Mouse (Mus musculus): ENCODE results near the gene Rasgef1b.

Gene Rasgef1b

DNA sequence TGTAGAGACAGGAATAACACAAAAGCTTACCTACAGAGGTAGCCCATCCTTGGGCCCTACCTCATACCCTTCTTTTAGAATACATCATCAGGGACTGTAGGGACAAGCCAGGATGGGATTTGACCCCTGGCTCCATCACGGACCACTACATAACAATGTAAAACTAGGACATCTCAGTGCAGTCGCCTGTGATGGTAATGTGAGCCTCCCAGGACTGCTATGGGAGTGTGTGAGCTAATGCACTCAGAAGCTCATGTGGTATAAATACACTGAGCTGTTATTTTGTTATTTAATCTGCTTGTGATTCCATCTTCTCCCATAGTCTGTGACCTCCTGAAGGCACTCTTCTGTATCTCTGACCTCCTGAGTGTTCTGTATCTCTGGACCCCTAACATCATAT, 432.5 kb downstream of the Rasgef1b start:
- in situ Hi-C loops (cut with MboI, MseI), result no loop called here

DNA sequence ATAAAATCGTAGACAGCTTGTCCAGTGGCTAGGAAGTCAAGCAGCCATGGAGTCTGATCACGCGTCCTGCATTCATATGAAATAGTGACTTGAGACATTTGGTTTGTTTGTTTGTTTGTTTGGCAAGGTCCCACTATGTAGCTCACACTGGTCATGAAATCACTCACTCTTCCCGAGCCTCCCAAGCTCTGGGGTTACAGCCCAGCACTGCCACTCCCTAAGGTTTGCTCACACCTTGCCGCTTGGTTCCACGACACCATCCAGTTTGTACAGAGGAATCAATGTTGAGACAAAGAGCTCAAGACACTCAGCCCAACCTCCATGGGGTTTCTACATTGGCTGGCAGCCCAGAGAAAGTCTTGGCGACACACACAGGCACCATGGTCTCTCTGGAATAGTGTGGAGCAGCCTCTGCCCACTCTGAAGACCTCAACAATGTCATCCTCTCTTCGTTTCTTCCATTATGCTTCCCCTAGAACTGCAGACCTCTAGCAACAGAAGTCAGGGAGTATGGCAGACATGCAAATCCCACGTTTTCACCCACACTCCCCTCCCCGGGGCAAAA, 436.5 kb downstream of the Rasgef1b start:
- in situ Hi-C loops (cut with MboI, MseI), result no loop called here

DNA sequence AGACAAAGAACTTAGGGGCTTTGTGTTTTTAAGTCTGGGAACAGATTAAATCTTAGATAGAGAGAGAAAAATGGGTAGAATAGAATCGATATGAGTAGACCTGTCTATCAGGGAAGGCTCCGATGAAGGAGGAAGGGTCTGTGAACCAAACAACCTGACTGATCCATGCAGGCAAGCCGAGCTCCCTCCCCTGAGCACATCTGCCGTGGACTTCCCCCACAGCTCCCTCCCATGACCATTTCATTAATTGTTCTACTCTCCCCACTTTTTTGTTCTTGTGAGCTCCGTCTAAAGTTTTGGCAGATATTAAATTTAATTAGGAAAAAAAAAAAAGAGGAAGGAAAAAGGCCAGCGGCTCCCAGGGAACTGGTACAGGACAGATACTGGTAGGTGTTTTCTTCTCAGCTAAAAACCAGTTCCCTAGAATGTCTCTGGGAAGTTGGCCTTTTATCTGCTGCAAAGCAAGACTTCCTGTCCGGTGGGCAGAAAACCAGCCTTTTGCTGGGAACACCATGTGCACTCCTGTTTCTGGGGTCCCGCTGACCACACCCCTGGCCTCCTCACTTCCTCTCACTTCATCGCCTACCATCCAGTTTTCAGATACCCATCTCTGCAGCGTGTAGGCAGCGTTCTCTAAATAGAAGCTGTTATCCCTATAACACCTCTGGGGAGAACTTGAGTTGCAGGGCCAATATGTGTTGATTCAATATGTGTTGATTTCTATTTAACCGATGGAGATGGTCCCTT, 437.6 kb downstream of the Rasgef1b start:
- in situ Hi-C loops (cut with MboI, MseI), result no loop called here

DNA sequence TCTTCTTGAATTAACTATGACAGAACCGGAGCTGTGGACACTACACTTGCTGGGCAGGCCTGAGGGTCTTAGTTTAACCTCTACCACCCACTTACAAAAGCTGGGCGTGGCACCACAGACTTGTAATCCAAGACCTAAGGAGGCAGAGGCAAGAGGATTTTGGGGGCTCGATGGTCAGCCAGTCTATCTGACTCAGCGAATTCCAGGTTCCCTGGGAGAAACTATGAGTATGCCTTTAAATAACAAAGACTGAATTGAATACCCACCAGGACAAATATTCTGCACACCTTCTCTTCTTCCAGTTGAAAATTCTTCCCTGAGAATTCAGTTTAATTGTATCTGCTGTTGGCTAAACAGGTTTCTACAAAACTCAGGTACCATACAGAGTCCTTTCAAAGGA, 440.6 kb downstream of the Rasgef1b start:
- in situ Hi-C loops (cut with MboI, MseI), result no loop called here

DNA sequence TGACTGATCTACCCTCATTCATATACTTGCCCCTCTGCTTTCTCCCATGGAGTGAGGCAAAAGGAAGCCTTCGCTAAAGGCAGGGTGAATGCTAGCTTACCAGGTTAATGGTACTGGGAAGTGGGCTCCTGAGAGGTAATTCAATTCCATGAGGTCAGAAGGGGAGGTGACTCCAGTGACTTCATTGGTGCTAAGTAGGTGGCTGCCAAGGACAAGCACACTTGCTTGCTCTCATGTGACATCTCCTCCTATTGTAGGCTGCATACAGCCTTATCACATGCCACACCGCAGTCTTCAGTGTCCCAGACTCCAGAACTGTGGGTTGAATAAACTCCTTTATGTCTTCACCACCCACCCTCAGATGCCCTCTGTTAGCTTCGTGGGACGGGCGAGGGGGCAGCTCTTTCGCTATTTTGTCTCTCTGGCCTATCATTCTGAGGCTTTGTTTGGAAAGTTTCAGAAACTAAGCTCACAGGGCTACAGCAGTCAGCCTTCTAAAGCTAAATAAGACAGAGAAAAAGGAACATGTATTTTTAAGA, 441.1 kb downstream of the Rasgef1b start:
- in situ Hi-C loops (cut with MboI, MseI), result no loop called here

DNA sequence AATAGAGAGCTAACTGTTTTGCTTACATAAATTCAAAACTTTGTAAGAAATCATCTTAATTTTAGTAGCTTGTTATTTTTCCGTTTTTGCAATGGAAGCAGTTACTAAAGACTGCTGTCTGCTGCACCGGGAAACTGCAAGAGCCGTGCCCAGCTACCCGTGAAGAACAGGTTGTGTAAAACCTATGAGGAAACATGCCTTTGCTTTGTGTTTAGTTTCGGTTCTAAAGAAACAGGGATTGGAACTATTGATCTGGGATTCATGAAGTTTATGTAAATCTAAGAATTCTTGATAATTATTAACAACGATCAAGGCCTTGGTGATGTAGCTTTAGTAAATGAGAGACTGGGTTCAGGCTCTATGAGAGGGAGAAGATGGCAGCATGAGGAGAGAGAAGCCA, 442.3 kb downstream of the Rasgef1b start:
- in situ Hi-C loops (cut with MboI, MseI), result no loop called here

DNA sequence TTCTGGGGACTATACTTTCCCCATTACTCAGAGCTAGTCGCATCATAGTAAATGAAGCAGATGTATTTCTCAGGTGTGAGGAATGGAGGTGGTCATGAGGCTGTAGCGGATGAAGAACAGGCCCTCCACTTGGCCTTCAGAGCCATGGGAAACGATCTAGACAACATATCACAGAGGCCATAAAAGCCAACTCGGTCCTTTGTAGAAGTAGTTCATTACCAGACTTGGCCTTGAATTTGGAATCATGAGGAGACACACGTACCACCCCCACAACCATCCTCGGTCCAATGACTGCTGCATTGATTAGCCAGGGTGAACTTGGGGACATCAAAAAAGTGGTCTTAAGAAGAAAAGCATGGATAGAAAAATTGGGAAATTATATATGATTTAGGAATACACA, 442.8 kb downstream of the Rasgef1b start:
- in situ Hi-C loops (cut with MboI, MseI), result no loop called here

DNA sequence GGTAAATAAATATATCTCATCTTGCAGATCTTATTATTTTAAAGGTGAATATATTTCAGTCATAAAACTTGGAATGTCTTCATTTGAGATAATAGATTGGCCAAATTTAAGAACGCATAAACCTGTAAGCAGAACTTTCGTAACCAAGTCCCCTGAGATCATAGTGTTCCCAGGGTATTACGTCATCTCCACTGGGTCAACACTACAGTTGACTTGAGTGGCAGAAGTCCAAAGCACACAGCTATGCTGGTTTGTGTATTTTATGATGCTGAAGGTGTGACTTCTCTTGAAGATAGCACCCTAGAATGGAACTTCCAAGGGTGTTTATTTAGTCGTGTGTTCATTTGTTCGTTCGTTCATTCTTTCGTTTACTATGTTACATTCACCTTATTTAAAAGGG, 444.5 kb downstream of the Rasgef1b start:
- in situ Hi-C loops (cut with MboI, MseI), result no loop called here

DNA sequence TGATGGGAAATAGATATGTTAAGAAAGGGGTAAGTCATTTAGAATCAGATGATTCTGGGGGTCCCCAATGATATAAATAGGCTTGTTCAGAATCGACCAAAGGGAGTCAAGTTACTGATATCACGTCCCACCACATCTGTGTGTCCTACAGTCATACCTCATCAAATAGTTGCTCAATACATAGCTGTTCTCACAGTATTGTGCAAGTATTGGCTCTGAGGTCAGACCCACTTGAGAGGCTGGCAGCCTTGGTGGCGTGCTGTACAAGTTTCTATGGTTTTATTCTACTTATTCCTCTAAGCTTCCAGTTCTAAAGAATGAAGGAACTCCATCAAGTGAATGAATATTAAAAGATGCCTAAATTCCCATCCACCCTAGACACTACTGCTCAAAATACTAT, 445.2 kb downstream of the Rasgef1b start:
- in situ Hi-C loops (cut with MboI, MseI), result no loop called here

DNA sequence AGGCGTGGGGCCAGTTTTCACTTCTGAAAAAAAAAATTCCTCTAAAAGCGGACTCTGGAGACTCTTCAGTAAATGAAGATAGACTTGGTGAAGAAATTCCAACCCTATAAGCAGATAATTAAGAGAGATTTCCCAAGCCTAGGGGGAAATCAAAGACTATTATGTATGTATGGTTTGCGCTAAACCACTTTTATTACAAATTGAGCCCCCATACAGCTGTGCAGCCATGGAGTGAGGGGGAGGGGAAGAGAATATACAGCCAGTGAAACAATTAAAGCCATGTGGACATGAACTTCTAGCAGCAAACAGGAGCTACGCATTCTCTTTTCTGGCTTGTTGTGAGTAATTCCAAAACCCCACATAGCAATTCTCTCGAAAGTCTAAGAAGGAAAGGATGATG, 448.3 kb downstream of the Rasgef1b start:
- in situ Hi-C loops (cut with MboI, MseI), result no loop called here

DNA sequence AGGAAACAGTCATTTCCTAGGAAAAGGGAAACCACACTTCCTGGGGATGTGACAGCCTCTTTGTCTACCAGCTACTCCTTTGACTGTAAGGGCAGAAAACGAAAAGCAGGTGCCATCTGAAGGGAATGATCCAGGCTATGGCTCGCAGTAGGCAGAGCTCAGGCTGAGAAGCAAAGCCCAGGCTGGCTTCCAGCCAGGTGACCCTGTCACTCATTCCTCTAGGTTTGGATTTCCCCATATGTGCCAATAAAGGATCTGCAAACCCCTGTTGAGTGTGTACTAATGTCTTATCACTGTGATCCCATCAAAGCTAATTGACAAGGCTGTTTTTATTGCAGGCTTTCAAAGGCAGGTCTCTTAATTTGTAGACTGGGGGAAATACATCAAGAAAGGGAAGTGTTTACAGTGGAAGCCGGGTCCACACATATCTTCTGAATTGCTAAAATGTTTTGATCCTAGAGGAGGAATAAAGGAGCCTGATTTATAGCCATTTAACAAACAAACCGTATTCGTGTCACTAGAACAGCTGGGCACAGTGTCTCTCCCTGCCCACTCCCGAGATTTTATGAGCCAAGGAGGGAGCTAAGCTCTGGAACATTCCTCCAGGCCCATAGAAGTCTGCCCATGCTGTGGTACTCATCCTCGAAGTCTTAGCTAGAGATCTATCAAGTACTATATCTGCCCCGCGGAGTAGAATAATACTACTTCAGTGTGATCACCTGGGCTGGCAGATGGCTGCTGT, 449.7 kb downstream of the Rasgef1b start:
- in situ Hi-C loops (cut with MboI, MseI), result no loop called here

DNA sequence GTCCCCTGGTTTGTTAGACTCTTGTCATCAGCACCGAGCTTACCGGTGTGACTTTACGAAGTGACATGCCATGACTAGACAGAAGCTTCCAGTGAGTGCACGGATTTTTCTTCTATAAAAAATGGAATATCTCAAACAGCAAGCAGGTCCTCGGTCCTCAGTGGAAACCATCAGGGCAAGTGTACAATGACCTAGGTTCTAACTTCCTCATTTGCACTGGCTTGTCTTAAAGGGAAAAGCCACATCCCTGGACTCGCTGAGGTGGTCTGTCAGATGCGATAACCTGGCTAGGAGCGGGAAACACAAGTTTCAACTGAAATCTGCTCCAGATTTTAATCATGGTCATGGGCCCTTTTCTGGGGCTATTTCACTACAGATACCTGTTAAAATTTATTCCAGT, 450.5 kb downstream of the Rasgef1b start:
- in situ Hi-C loops (cut with MboI, MseI), result no loop called here

DNA sequence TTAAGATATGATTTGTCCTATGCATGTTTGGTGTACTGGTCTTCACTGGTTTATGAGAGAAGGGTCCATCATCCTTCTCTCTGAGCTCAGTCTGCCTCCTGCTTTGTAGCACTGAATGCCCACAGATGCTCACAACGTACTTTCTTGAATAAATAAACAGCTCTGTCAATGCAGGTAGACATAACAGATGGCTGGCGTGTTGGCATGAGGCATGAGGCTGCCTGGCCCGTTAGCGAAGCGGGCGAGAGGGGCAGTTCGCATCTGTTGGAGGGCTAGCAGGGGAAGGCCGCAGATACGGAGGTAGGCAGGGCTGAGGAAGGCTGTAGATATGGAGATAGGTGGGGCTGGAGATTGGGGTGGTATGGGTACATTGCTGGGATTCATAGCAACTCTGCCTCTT, 451.3 kb downstream of the Rasgef1b start:
- in situ Hi-C loops (cut with MboI, MseI), result no loop called here

DNA sequence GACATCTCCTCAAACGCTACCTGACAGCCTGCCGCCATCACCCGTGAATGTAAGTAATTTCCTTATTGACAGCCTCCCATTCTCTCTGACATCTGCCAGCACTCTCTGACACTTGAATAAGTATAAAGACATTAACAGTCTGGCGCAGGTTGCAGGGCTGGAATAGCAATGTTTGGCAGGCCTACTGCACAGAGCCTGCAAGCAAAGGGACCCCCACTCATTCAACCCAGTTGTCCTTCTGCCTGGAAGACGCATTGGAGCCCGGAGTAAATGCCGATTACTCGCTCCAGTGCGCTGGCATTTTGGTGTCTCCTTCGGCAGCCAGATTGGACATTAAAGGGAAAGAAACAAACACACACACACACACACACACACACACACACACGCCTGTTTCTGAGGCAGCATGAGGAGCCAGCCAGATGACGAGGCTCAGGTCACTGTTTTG, 454.7 kb downstream of the Rasgef1b start:
- in situ Hi-C loops (cut with MboI, MseI), result loop anchor here (25.0 kb wide), 1 partner anchor 1237 kb away; the partner anchor contains the start of gene Antxr2

DNA sequence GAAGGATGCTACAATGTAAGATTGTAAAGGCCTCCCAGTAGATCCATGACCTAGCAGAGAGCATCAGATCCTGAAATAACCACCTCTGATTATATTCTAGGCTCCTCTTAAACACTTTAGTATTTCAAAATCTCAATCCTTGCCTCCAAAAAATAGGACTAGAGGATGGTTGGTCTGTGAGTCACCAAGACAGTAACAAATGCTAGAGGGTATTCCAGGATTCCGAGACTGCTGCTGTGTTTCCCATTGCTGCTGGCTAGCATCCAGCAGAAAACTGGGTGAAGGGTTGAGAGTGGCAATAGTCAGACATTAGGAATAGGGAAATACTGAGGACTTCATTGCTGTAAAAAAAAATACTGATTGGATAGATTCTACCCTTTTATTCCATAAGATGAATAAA, 457.3 kb downstream of the Rasgef1b start:
- in situ Hi-C loops (cut with MboI, MseI), result loop anchor here (25.0 kb wide), 1 partner anchor 1234 kb away; the partner anchor contains the start of gene Antxr2

DNA sequence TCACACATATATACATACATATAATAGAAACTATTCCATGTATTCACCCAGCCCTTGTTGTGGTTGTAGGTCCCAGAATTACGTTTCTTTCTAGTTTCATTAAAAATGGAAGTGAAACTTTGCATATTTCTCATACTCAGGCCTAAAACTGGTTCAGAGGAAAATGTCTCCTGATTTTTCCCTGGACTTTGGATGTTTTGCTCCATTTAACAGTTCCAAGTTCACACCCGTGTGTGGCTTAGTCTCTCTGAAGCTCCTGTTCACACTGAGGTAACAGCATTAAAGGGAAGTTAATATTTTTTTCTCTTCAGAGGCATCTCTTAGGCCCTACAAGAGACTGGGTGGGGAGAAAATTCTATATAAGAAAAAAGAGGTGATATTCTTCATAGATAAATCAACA, 459.7 kb downstream of the Rasgef1b start:
- in situ Hi-C loops (cut with MboI, MseI), result loop anchor here (25.0 kb wide), 1 partner anchor 1232 kb away; the partner anchor contains the start of gene Antxr2

DNA sequence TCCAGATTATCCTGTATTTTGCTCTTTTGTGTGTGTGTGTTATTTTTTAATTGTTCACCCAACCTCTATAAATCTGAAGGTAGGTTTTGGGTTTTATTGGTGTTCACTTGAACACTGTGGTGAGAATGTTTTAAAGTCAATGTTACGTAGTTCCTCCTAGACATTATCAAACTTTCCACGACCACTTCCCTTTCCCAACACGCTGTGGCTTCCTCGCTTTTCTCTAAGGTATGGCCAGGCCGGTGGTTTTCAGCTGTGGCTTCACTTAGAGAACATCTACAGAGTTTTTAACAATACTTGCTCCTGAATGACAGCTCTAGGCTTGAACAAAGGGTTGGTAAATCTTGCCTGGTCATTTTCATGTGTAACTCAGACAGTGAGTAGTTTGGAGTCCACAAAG, 461.5 kb downstream of the Rasgef1b start:
- in situ Hi-C loops (cut with MboI, MseI), result loop anchor here (25.0 kb wide), 1 partner anchor 1230 kb away; the partner anchor contains the start of gene Antxr2

DNA sequence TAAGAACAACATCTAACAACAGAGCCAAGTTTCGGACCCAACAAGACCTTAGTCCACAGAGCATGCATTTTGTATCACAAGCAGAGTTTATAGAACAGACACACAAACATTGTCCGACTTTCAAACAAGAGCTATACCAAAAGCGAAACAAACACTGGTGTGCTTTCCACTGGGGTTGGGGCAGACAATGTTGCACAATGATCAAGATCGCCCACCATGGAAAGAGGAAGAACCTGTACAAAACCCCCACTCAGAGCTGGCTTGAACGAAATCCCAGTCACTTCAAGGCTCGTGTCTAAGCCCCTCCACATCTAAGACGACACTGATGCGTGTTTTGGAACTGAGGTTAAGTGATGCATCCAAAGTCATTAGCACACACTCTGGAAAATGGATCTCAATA, 462.6 kb downstream of the Rasgef1b start:
- in situ Hi-C loops (cut with MboI, MseI), result loop anchor here (25.0 kb wide), 1 partner anchor 1229 kb away; the partner anchor contains the start of gene Antxr2

DNA sequence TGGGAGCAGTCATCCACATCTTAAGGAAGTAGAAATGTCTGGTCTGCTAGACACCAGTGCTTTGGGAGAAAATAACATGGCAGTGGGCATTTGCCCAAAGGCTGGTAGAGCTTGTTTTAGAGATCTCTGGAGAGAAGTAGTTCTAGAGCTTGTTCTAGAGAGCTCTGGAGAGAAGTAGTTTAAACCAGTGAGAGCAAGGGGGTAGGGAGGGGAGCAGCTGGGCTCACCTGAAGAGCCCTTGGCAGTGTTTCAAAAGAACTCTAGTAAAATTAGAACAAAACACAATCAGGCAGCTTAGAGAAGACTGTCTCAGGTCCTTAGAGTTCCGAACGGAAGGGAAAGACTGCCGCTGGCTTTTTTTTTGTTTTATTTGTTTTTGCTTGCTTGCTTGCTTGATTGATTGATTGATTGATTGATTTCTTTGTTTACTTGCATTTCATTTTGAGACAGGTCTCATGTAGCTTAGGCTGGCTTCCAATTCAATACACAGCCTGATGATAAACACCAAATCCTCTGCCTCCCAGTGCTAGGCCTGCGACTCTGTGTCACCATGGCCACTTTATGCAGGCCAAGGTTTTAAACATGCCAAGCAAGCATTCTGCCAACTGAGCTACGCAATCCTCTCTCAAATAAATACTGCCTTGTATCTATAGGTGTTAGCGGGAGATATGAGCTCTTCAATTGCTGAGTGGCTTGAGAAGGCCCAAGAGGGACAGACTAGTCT, 466.5 kb downstream of the Rasgef1b start:
- in situ Hi-C loops (cut with MboI, MseI), result loop anchor here (25.0 kb wide), 1 partner anchor 1225 kb away; the partner anchor contains the start of gene Antxr2

DNA sequence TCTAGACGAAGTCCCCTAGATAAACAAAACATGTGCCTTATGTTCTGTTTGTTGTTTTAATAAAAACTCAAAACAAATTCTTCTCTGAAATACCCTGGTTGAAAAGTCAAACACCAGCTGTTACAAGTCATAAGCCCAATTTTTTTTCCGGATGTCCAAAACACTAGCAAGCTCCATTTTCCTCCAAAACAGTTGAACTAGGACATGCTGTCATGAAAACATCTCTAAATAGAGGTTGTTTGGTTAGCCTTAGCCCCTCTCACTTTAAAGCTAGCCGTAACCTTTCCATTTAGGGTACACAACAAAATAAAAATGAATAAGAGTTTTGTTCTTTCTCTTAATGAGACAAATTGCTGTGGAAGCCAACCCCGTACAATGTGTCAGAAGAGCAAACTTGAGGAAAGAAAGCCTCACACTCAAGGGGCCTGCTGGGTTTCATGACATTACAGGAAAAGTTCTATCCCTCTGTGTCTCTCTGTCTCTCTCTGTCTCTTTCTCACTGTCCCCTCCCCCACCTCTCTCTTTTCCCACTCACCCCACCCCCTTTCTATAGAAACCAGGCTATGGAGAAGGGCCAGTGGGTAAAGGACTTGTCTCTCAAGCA, 467.6 kb downstream of the Rasgef1b start:
- in situ Hi-C loops (cut with MboI, MseI), result loop anchor here (25.0 kb wide), 1 partner anchor 1224 kb away; the partner anchor contains the start of gene Antxr2

DNA sequence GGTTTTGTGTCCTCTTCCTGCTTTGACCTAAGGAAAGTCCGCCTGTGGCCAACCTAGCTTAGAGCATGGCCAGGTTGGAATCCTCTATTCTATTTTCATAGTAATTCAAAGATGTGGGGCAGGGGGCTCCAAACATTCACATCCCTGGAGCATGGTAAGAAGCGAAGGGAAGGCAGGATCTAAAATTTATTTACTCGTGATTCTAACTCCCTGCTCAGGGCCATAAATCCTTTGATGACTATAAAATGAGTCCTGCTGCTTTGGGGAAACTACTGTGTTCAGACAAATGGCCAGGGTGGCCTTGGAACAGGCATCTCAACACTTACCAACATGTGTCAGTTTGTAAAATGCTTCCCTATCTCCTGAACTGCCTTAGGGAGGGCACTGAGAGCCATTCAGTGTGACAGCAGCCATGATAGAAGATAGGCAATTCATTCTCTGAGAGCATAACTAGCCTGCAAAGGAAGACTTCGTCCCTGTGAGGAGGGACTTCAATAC, 470.8 kb downstream of the Rasgef1b start:
- in situ Hi-C loops (cut with MboI, MseI), result loop anchor here (25.0 kb wide), 1 partner anchor 1221 kb away; the partner anchor contains the start of gene Antxr2

Measured in T-helper 2 cell (primary cell).